1 mouse cellular context compared by ENCODE assay signal in the genomic region with DNA sequence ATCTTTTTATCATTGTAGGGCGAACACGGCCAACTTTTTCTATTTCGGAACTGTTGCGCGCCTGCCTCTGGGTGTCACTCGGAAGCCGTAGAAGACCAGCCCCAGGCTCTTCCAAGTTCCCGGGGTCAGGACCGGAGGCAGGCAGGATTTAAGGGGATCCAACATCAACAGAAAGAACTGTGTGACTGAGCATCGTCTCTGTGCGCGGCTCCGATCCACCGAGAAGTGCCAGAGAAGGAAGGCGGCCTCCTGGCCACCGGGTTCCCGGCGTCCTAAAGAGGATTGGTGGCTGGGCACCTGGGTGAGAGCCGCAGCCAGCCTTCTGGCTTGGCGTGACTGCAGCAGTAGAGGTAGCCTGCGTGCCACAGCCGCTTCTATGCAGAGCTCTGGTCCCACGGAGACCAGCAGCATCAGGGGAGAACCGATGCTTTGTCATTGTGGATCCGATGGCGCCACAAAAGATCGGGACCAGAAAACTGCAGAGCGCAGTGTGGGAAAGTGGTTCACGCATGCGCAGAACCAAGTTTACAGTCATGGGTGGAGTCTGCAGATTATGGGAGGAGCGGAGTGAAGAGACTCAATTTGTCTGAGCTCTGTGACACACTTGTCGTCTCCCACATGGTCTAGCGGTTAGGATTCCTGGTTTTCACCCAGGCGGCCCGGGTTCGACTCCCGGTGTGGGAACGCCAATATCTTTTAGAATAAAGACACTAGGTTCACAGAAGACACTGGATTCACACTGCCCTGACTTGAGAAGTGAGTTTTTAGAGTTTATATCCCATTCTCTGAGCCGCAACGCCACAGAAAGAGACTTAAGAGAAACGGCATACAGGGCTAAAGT.
TF ChIP-seq lines count a peak whose summit lies in the region.

No protein-coding gene starts in this region.

TF ChIP-seq in MEL, 35 proteins besides CTCF, POLR2A, EP300 and RAD21 (continued from another document):
- TF ChIP-seq ZC3H11A (IDR thresholded peaks at IDR 0.05; ENCODE audit: low read depth, low read length) (no peak), UBTF (IDR thresholded peaks at IDR 0.05; ENCODE audit: borderline replicate concordance, insufficient read depth, low read depth, low read length) (no peak), NRF1 (IDR thresholded peaks at IDR 0.05; ENCODE audit: insufficient read depth, low read depth, low read length, poor library complexity, severe bottlenecking) (peak; percentile 76), MYB (IDR thresholded peaks at IDR 0.05; ENCODE audit: low read depth, low read length) (no peak), SMC3 (IDR thresholded peaks at IDR 0.05; ENCODE audit: low read depth, low read length) (peak; percentile 26; the same call in 1 of the 2 replicates), POLR2AphosphoS5 (IDR thresholded peaks at IDR 0.05; ENCODE audit: borderline replicate concordance, low read depth, low read length) (no peak), TCF12 (IDR thresholded peaks at IDR 0.05; ENCODE audit: low read depth, low read length) (no peak), GATA1 (IDR thresholded peaks at IDR 0.05; ENCODE audit: low read depth, low read length) (0 out of 2 replicates have a peak, but pooled peaks have one; percentile 29), CHD2 (IDR thresholded peaks at IDR 0.05; ENCODE audit: low read length) (no peak), ZMIZ1 (IDR thresholded peaks at IDR 0.05; ENCODE audit: low read depth, low read length) (no peak; the same call in 1 of the 2 replicates), USF1 (IDR thresholded peaks at IDR 0.05; ENCODE audit: low read depth, low read length) (no peak), MYC (IDR thresholded peaks at IDR 0.05; ENCODE audit: low read depth, low read length) (no peak; the same call in none of the 2 replicates), ETS1 (IDR thresholded peaks at IDR 0.05; ENCODE audit: low read depth, low read length) (no peak), MEF2A (IDR thresholded peaks at IDR 0.05; ENCODE audit: extremely low read depth, insufficient replicate concordance, low read depth, low read length, poor library complexity, severe bottlenecking) (no peak), CHD1 (IDR thresholded peaks at IDR 0.05; ENCODE audit: low read depth, low read length) (no peak), MAFK (IDR thresholded peaks at IDR 0.05; ENCODE audit: borderline replicate concordance, low read depth, low read length) (peak; percentile 99), TAL1 (IDR thresholded peaks at IDR 0.05; ENCODE audit: low read length) (no peak), BHLHE40 (IDR thresholded peaks at IDR 0.05; ENCODE audit: borderline replicate concordance, low read depth, low read length) (no peak), MAX (IDR thresholded peaks at IDR 0.05; ENCODE audit: low read length) (peak; percentile 18; the same call in 1 of the 2 replicates), JUND (IDR thresholded peaks at IDR 0.05; ENCODE audit: low read depth, low read length) (no peak), MXI1 (IDR thresholded peaks at IDR 0.05; ENCODE audit: low read depth, low read length) (peak; percentile 8; the same call in 1 of the 2 replicates), HCFC1 (IDR thresholded peaks at IDR 0.05; ENCODE audit: low read depth, low read length) (peak; percentile 15; the same call in 1 of the 2 replicates)
